Mouse (Mus musculus) neural tube, embryonic 14.5 days (tissue): ENCODE data around the gene Lmntd1. TPM values are rescaled to one million over a fixed set of nuclear protein-coding genes. Genes with fewer than 3 reads are reported as not detected.

Experiments
- ATAC-seq: fragments of 200-750 bp; cut with Nextera tagmentation; 2 replicates; pipeline ENCODE4 v1.8.0; 2017; ENCODE audit warnings: low read depth, mild to moderate bottlenecking, moderate TSS enrichment, moderate library complexity
- H3K27ac ChIP-seq: fragments of 300-500 bp; sonication (generic); 2 replicates; pipeline ENCODE4 v1.5.1; 2014; ENCODE audit warnings: low read depth, mild to moderate bottlenecking, control low read depth, low read length, moderate library complexity, mixed read lengths
- H3K27me3 ChIP-seq: fragments of 300-500 bp; sonication (generic); 2 replicates; pipeline ENCODE4 v1.6.1; 2014; ENCODE audit warnings: low read length; ENCODE audit not compliant: control insufficient read depth, insufficient read depth
- H3K36me3 ChIP-seq: fragments of 300-500 bp; sonication (generic); 2 replicates; pipeline ENCODE4 v1.6.1; 2014; ENCODE audit warnings: low read length, mixed read lengths; ENCODE audit not compliant: control insufficient read depth, insufficient read depth
- H3K4me1 ChIP-seq: fragments of 300-500 bp; sonication (generic); 2 replicates; pipeline ENCODE4 v1.6.1; 2014; ENCODE audit warnings: low read length; ENCODE audit not compliant: control insufficient read depth, insufficient read depth
- H3K4me2 ChIP-seq: fragments of 300-500 bp; sonication (generic); 2 replicates; pipeline ENCODE4 v1.6.1; 2014; ENCODE audit warnings: mild to moderate bottlenecking, low read depth, low read length, control low read depth
- H3K4me3 ChIP-seq: fragments of 300-500 bp; sonication (generic); 2 replicates; pipeline ENCODE4 v1.5.1; 2014; ENCODE audit warnings: low read depth, low read length, control low read depth, mixed read lengths
- H3K9ac ChIP-seq: fragments of 300-500 bp; sonication (generic); replicated peaks from 2 replicates; pipeline ENCODE4 v1.6.1; 2014; ENCODE audit warnings: low read depth, mild to moderate bottlenecking, control low read depth, low read length, mixed read lengths
- H3K9me3 ChIP-seq: fragments of 300-500 bp; sonication (generic); 2 replicates; pipeline ENCODE4 v1.6.1; 2016; ENCODE audit warnings: low read length; ENCODE audit not compliant: control insufficient read depth
- WGBS: fragments of 180-500 bp; shearing (Covaris S2); extraction: QIAGEN DNeasy Blood & Tissue Kit; methylation state at CpG from one replicate; pipeline ENCODE4 v1.1.7; 2014; 5-methylcytosine and 5-hydroxymethylcytosine counted together
- polyA plus RNA-seq: library from polyadenylated mRNA; unstranded; fragments of >200 nt; fragmentation: Nextera tagmentation; extraction: Ambion mirVana; gene quantifications from 2 replicates; pipeline ENCODE4 v1.2.1, GENCODE M21; 2014

Gene Lmntd1
- polyA plus RNA-seq, 1 experiment from 2014 or later: 0.16 TPM

DNA sequence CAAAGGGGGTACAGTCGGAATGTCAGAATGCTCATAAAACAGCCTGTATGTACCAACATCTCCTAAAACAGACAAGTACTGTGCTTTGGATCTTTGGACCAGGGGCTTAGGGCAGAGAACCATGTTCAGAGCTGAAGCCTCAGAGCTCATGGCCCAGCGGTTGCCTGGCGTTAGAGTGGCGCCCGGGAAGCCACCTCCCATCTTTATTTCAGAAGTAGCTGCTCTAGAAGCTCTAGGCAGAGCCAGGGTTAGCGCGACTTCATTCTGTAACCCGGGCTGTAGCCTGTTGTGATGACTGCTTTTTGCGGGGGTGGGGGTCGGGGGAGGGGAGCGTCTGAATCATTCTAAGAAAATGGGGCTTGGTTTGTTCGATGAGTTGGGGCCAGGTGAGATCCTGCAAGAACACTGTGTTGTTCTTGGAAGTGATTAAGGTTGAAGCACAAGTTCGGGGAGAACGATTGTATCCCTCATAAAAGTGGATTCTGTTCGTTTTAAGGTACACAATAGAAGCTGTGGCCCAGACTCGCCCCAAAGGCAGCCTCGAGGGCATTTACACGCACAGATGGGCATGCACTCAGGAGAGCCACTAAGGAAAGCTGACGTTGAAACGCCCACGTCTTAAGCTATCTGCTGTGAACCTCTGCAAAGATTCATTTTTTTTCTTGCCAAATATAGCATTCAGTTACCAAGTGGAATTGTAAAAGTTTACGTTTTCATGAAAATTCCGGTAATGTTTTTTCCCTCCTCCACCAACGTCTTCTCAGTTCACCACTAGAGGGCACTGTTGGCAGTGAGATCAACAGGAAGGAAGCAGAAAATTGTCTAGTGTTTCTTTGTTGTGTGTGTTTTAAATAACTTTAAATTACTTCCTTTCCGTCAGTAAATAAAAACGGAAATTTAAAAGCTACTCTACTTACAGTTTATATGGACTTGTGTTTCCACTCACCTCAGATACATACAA lies 254.4 kb downstream of the Lmntd1 start:
- H3K9ac ChIP-seq: no peak overlapping the region
- ATAC-seq: no peak

DNA sequence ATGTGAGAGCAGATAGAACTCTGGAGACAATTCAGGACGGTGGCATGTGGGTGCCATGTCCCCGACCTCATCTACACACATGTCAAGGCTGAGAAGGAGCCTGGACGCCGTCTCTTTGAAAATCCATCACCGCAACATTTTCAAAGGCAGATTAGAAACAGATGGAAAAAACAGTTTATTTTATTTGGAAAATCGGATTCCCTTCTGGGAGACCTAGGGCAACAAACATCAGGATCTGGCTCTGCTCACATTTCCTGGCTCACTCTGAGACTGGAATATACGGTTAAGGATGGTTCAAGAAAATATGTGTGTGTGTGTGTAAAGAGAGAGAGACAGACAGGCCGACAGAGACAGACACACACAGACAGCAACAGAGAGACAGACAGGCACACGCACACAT lies 256.1 kb downstream of the Lmntd1 start:
- Histone ChIP-seq H3K4me3 (no peak overlapping the region), H3K27ac (no peak overlapping the region), H3K9me3 (no peaks in the 10 kb centered on the region), H3K27me3 (no peaks in the 10 kb centered on the region), H3K36me3 (no peaks in the 10 kb centered on the region), H3K9ac (no peak overlapping the region), H3K4me1 (no peaks in the 10 kb centered on the region), H3K4me2 (no peak overlapping the region)
- WGBS: 81% methylated on average over 9 of the region's 9 CpGs
- no peak for ATAC-seq

More for the DNA sequence above, 254.4 kb downstream of the Lmntd1 start:
- H3K4me1 ChIP-seq: no peaks in the 10 kb centered on the region
- no peak overlapping the region for H3K27ac ChIP-seq
- H3K36me3 ChIP-seq: no peaks in the 10 kb centered on the region
- no peaks in the 10 kb centered on the region for H3K27me3 ChIP-seq
- WGBS: 40% methylated on average over 26 of the region's 26 CpGs
- H3K4me2 ChIP-seq: no peak overlapping the region
- no peak overlapping the region for H3K4me3 ChIP-seq
- H3K9me3 ChIP-seq: no peaks in the 10 kb centered on the region

DNA sequence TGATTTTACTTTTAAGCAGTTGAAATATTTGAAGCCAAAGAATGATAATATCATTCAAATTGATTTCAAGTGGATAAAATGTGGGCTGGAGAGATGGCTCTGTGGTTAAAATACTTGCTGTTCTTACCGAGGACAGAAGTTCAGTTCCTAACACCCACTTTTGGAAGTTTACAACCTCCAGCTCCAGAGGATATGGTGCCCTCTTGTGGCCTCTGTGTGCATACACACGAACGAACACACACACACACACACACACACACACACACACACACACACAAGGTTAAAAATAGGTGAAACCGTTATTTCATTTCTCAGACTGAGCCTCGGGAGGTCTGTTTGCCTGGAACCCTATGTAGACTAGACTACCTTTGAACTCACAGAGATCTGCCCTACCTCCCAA lies 260.3 kb downstream of the Lmntd1 start:
- Histone ChIP-seq H3K9ac (no peak overlapping the region), H3K9me3 (no peaks in the 10 kb centered on the region), H3K4me3 (no peak overlapping the region), H3K27ac (no peak overlapping the region), H3K27me3 (no peaks in the 10 kb centered on the region), H3K4me1 (no peaks in the 10 kb centered on the region), H3K4me2 (no peak overlapping the region), H3K36me3 (no peaks in the 10 kb centered on the region)
- no peak for ATAC-seq
- WGBS: 92% methylated on average over 5 of the region's 5 CpGs

DNA sequence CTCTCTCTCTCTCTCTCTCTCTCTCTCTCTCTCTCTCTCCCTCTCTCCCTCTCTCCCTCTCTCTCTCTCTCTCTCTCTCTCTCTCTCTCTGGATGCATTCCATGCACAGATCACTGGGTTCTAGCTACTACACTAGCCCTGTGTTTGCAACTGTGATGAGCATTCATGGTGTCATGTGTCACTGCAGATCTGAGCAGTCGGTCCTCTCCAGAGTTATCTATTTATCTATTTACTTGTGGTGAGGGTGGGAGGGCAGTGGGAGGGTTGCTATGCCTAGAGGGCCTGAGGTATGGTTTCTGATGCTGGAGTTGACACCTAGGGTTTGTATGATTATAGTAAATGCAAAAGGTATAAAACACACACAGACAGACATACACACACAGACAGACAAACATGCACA lies 261.4 kb downstream of the Lmntd1 start:
- no peak overlapping the region for H3K4me3 ChIP-seq
- H3K36me3 ChIP-seq: no peaks in the 10 kb centered on the region
- no peaks in the 10 kb centered on the region for H3K9me3 ChIP-seq
- H3K27ac ChIP-seq: no peak overlapping the region
- H3K4me1 ChIP-seq: no peaks in the 10 kb centered on the region
- no peaks in the 10 kb centered on the region for H3K27me3 ChIP-seq
- H3K9ac ChIP-seq: no peak overlapping the region
- 45% methylated on average over 1 of the region's 1 CpGs for WGBS
- no peak for ATAC-seq
- no peak overlapping the region for H3K4me2 ChIP-seq

DNA sequence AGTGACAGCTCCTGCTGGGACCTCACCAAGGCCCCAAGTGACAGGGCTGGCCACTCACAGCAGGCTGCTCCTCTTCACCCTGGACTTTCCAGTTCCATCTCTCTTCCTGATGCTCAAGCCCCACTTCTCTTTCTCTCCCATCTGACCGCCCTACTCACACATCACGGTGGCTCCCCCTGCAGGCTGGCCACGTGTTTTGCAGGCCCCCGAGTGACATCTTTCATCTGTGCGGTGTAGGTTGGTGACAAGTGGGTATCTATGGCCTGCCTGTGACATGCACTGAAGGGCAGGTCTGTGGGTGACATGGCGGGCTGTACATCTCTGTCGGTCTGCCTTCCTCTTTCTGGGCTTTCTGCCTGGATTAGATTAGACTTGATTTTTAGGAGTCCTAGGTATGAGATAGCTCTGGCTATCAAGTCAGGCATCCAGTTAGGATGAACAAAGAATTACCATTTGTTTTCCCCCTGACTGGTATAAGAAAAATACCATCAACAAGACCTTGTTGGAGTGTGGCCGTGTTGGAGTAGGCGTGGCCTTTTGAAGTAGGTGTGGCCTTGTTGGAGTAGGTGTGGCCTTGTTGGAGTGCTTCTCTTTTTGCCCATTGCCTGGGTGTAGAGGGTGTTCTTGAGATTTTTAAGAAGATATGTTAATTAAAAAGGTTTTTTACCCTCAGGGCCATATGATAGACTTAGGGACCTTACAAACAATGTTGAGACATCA lies 265.8 kb downstream of the Lmntd1 start:
- H3K9me3 ChIP-seq: no peaks in the 10 kb centered on the region
- no peaks in the 10 kb centered on the region for H3K36me3 ChIP-seq
- 68% methylated on average over 9 of the region's 9 CpGs for WGBS
- no peak overlapping the region for H3K9ac ChIP-seq
- H3K4me2 ChIP-seq: no peak overlapping the region
- H3K27me3 ChIP-seq: no peaks in the 10 kb centered on the region
- H3K4me1 ChIP-seq: no peaks in the 10 kb centered on the region
- H3K4me3 ChIP-seq: no peak overlapping the region
- no peak overlapping the region for H3K27ac ChIP-seq
- no peak for ATAC-seq

DNA sequence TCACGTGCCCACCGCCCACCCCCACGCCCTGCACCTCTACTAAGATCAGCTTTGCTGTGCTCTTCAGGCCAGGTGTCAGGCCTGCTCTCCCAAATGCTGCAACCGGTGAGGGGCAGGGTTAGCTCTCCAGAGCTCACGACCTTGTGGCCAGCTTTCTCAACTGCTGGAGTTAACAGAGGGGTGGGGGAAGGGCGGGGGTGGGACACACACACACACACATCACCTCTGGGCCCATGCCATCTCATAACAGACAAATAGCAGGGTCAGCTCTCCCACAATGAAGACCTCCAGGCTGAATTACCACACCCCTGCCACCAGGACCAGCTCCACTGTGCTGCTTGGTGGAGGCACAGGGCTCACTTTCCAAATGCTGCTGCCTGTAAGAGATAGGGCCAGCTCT lies 266.5 kb downstream of the Lmntd1 start:
- no peaks in the 10 kb centered on the region for H3K27me3 ChIP-seq
- no peaks in the 10 kb centered on the region for H3K4me1 ChIP-seq
- H3K27ac ChIP-seq: no peak overlapping the region
- WGBS: 79% methylated on average over 6 of the region's 6 CpGs
- H3K4me2 ChIP-seq: no peak overlapping the region
- ATAC-seq: no peak; the same call in 1 of the 2 replicates
- H3K36me3 ChIP-seq: no peaks in the 10 kb centered on the region
- no peaks in the 10 kb centered on the region for H3K9me3 ChIP-seq
- H3K9ac ChIP-seq: no peak overlapping the region
- H3K4me3 ChIP-seq: no peak overlapping the region

DNA sequence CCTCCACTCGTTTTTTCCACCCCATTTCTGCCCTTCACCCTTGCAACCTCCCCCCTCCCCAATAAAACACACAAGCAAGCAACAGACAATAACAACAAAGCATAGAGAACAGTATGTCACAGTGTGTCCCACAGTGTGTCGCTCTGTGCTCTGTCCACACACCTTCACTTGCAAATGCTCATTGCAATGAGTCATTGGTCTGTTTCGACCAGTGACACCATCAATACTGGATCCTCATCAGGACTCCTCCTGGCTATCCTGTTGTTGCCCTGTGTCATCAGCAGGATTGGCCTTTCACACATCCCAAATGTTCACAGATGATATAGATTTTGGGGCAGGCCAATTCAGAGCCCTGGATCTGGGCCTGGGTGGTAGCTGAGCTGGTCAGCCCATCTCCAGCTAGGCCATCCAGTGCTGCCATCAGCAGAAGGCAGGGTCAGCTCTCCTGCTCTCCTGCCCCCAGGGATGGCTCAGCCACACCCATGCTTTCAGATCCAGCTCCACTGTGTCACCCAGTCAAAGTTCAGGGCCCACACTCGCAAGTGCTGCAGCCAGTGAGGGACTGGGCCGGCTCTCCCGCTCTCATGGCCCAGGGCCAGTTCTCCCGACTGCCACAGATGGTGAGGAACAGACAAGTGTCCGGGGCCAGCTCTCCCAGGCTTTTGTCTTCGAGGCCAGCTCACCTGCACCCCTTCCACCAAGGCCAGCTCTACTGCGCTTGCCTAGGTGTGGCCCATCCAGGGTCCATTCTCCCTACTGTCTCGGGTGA lies 267.1 kb downstream of the Lmntd1 start:
- Histone ChIP-seq H3K36me3 (no peaks in the 10 kb centered on the region), H3K9me3 (no peaks in the 10 kb centered on the region), H3K4me3 (no peak overlapping the region), H3K4me2 (no peak overlapping the region), H3K27ac (no peak overlapping the region), H3K9ac (no peak overlapping the region), H3K27me3 (no peaks in the 10 kb centered on the region), H3K4me1 (no peaks in the 10 kb centered on the region)
- no peak for ATAC-seq
- 68% methylated on average over 11 of the region's 11 CpGs for WGBS

DNA sequence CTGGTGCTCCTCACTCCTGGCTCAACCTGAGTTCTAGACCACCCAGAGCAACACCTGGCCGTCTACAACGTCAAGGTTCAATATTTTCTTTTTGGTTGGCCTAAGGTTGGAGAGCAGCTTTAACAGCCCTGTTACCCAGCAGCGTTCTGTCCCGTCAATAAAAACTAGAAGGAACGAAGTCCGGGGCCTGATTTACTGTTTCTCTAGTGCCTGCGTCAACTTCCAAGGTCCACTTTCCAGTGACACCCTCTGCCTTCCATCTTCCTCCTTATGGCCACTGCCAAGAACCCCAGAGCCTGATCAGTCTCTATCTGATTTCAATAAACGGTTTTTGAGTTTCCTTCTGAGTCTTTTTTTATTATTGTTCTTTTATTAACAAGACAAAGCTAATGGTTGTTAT lies 267.8 kb downstream of the Lmntd1 start:
- 81% methylated on average over 8 of the region's 8 CpGs for WGBS
- Histone ChIP-seq H3K36me3 (no peaks in the 10 kb centered on the region), H3K4me2 (no peak overlapping the region), H3K4me3 (no peak overlapping the region), H3K9ac (no peak overlapping the region), H3K27ac (no peak overlapping the region), H3K9me3 (no peaks in the 10 kb centered on the region), H3K27me3 (no peaks in the 10 kb centered on the region), H3K4me1 (no peaks in the 10 kb centered on the region)
- ATAC-seq: no peak
